Mouse (Mus musculus): ENCODE measurements around the gene Uri1.

DNA sequence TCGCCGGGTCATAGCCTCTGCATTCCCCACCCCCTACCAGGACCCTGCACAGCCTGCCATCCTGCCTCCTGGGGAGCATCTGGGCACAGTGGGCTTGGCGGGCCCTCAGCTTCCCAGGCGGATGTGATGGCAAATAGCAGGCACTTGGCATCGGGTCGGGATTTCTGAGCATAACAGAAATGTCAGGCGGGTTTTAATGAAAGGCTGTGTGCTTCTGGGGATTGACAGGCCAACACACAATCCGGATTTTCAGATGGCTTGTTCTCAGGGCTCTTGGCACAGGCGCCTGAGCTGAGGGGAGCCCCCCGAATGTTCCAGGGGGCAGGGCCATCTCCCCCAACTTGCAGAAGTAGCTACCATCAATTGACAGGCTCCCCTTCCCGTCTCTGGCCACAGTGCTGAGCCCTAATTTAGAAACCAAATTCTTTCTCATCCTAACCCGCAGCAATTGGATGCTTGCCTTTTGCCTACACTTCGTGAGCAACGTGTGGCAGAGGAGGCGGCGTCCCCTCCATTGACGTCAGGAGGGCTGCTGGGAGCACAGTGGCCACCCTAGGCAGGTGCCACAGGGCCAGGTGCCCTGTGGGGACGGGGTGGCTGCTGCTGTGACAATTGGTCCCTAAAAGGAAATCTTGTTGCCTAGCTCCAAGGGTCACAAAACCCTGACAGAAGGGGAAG, 106.5 kb downstream of the Uri1 start:
- no peak for TF ChIP-seq E2F4 (IDR thresholded peaks at IDR 0.05; ENCODE audit: insufficient read depth)
- no peak for TF ChIP-seq POLR2AphosphoS2 (IDR thresholded peaks at IDR 0.05; ENCODE audit: insufficient read length, low read depth)
- no peak for TF ChIP-seq POLR2A (IDR thresholded peaks at IDR 0.05; ENCODE audit: insufficient read length, low read depth)

Data from myocyte (in vitro differentiated cells).